Comparison of ENCODE assay signal across 16 mouse cellular contexts in genomic region chr4:32165918-32166528, GRCm38 (mm10).
DNase-seq lines count a peak whose midpoint lies in the region; ATAC-seq and TF ChIP-seq lines count a peak whose summit lies in the region.
"Had no signal": no experiment of that assay in that cellular context is flagged by ENCODE, and none has a peak within 500 bp of the region (broad histone marks: within the 10 kb centered on the region; RNA-seq: fewer than 3 reads in every experiment).

No protein-coding gene starts in this region.

- peak overlapping the region; percentile 68; the same call in 1 of the 2 replicates for H3K27ac ChIP-seq in forebrain, embryonic 10.5 days
- H3K27ac ChIP-seq in forebrain, embryonic 16.5 days (ENCODE audit: low read length): no peak overlapping the region
- peak overlapping the region; percentile 86 for H3K27ac ChIP-seq in bone marrow, adult 2 months (ENCODE audit: control insufficient read depth, insufficient read depth, low read depth, low read length, poor library complexity)
- H3K27ac ChIP-seq in hindbrain, embryonic 11.5 days (ENCODE audit: low read depth, low read length): no peak overlapping the region
- H3K27ac ChIP-seq: forebrain, embryonic 15.5 days; liver, embryonic 14.5 days; neural tube, embryonic 13.5 days had no signal

- H3K9ac ChIP-seq in forebrain, embryonic 16.5 days (replicated peaks; ENCODE audit: low read depth, low read length): no peak overlapping the region
- H3K9ac ChIP-seq in hindbrain, embryonic 11.5 days (ENCODE audit: low read depth, low read length): no peak overlapping the region
- H3K9ac ChIP-seq: forebrain, embryonic 15.5 days; liver, embryonic 14.5 days; neural tube, embryonic 13.5 days had no signal

- no peak for TF ChIP-seq POLR2A in bone marrow, adult 2 months (IDR thresholded peaks at IDR 0.05; ENCODE audit: borderline replicate concordance, control insufficient read depth, low read depth, low read length)

- H3K36me3 ChIP-seq in forebrain, embryonic 10.5 days (replicated peaks): no peaks in the 10 kb centered on the region
- no peaks in the 10 kb centered on the region for H3K36me3 ChIP-seq in forebrain, embryonic 16.5 days (ENCODE audit: control insufficient read depth, insufficient read depth)
- no peaks in the 10 kb centered on the region for H3K36me3 ChIP-seq in hindbrain, embryonic 11.5 days (ENCODE audit: control insufficient read depth, insufficient read depth, low read length)
- H3K36me3 ChIP-seq: forebrain, embryonic 15.5 days; neural tube, embryonic 13.5 days had no signal

- H3K27me3 ChIP-seq in forebrain, embryonic 10.5 days (ENCODE audit: poor library complexity, severe bottlenecking): peaks cover 19% of the 10 kb centered on the region
- H3K27me3 ChIP-seq in forebrain, embryonic 16.5 days (replicated peaks; ENCODE audit: control insufficient read depth, insufficient read depth, low read length): no peaks in the 10 kb centered on the region
- H3K27me3 ChIP-seq in hindbrain, embryonic 11.5 days (ENCODE audit: control insufficient read depth, insufficient read depth, low read length): no peaks in the 10 kb centered on the region
- H3K27me3 ChIP-seq: forebrain, embryonic 15.5 days had no signal

- no peak for TF ChIP-seq CTCF in bone marrow, adult 2 months (IDR thresholded peaks at IDR 0.05; ENCODE audit: control insufficient read depth, insufficient read depth, low read length)

- H3K4me2 ChIP-seq in forebrain, embryonic 16.5 days (ENCODE audit: low read length): no peak overlapping the region
- H3K4me2 ChIP-seq in hindbrain, embryonic 11.5 days (replicated peaks; ENCODE audit: low read depth, low read length): no peak overlapping the region
- H3K4me2 ChIP-seq: forebrain, embryonic 15.5 days; neural tube, embryonic 13.5 days had no signal

- no peaks in the 10 kb centered on the region for H3K9me3 ChIP-seq in forebrain, embryonic 10.5 days
- no peaks in the 10 kb centered on the region for H3K9me3 ChIP-seq in forebrain, embryonic 16.5 days (ENCODE audit: control insufficient read depth, low read length)
- no peaks in the 10 kb centered on the region for H3K9me3 ChIP-seq in hindbrain, embryonic 11.5 days (ENCODE audit: control insufficient read depth, low read length)
- H3K9me3 ChIP-seq: forebrain, embryonic 15.5 days; neural tube, embryonic 13.5 days had no signal

- H3K4me1 ChIP-seq in forebrain, embryonic 10.5 days: peaks cover 67% of the 10 kb centered on the region
- H3K4me1 ChIP-seq in forebrain, embryonic 16.5 days (replicated peaks; ENCODE audit: control insufficient read depth, insufficient read depth, low read length): peaks cover 10% of the 10 kb centered on the region
- peaks cover 3% of the 10 kb centered on the region; the same call in 1 of the 2 replicates for H3K4me1 ChIP-seq in bone marrow, adult 2 months (ENCODE audit: control insufficient read depth, insufficient read depth, low read length)
- no peaks in the 10 kb centered on the region for H3K4me1 ChIP-seq in hindbrain, embryonic 11.5 days (replicated peaks; ENCODE audit: control insufficient read depth, insufficient read depth, low read length)

- no peak for DNase-seq in forebrain, embryonic 10.5 days (ENCODE audit: extremely low spot score, low spot score)
- DNase-seq in lung, postnatal 25 days (ENCODE audit: low spot score): peak; percentile 39
- no peak for DNase-seq in lung, postnatal 14 days
- DNase-seq in thymus, postnatal 25 days: peak; percentile 47
- no peak for DNase-seq in ovary, adult 18-20 months (ENCODE audit: low spot score)
- no peak for DNase-seq in hindbrain, embryonic 11.5 days (ENCODE audit: low spot score)
- DNase-seq: adrenal gland, adult 8-10 months; cerebellum, adult 9-10 months; heart, adult 11 months; kidney, postnatal 25 days; left cerebral cortex, postnatal 4 days had no signal

- H3K4me3 ChIP-seq in forebrain, embryonic 10.5 days: no peak overlapping the region
- H3K4me3 ChIP-seq in forebrain, embryonic 16.5 days (replicated peaks; ENCODE audit: low read length): no peak overlapping the region
- no peak overlapping the region for H3K4me3 ChIP-seq in bone marrow, adult 2 months (replicated peaks; ENCODE audit: control insufficient read depth, low read depth, low read length)
- no peak overlapping the region for H3K4me3 ChIP-seq in hindbrain, embryonic 11.5 days (ENCODE audit: low read depth, low read length)
- H3K4me3 ChIP-seq: forebrain, embryonic 15.5 days; neural tube, embryonic 13.5 days had no signal

- WGBS in forebrain, embryonic 10.5 days: 60% methylated on average over 12 of the region's 12 CpGs
- WGBS in forebrain, embryonic 16.5 days: 28% methylated on average over 12 of the region's 12 CpGs
- WGBS in bone marrow, adult 2 months: 38% methylated on average over 12 of the region's 12 CpGs
- 60% methylated on average over 12 of the region's 12 CpGs for WGBS in hindbrain, embryonic 11.5 days

- ATAC-seq in forebrain, embryonic 16.5 days: no peak
- no peak for ATAC-seq in hindbrain, embryonic 11.5 days (ENCODE audit: low FRiP score)
- ATAC-seq: forebrain, embryonic 15.5 days had no signal

Comparison
In these comparisons a context has a peak if more than half of its experiments do, and no peak if none do; other contexts are left out.
1. DNase-seq: peak in lung, postnatal 25 days (single experiment) and thymus, postnatal 25 days (single experiment); none in forebrain, embryonic 10.5 days (single experiment), lung, postnatal 14 days (single experiment), ovary, adult 18-20 months (single experiment) and hindbrain, embryonic 11.5 days (single experiment).
2. H3K27ac ChIP-seq: peak in forebrain, embryonic 10.5 days (single experiment) and bone marrow, adult 2 months (single experiment); none in forebrain, embryonic 16.5 days (single experiment) and hindbrain, embryonic 11.5 days (single experiment).